Mouse (Mus musculus): ENCODE measurements at regions not wholly inside any gene's neighbourhood (a gene's known extent, or its start where the extent isn't known, plus 50 kb on each side); places are given as distances from the start of the nearest gene placed in this dataset.

DNA sequence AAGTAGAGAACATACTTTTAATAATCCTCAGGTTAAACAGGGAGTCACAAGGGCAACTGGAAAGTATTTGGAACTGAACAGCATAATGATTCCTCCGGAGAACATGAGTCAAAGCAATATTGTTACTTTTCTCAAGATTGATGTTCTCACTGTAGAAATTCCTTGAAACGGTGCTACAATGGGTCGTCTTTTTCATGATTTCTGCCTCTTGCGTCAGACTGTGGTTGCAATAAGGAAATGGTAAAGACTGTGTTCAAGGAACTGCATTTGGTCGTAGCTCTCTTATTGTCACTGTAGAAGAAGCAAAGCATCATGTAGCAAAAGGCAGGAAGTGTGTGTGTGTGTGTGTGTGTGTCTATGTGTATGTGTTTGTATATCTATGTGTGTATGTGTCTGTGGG is 294.6 kb upstream of the Actbl2 start:
- no peak for TF ChIP-seq MAX (IDR thresholded peaks at IDR 0.05; ENCODE audit: low read depth)
- TF ChIP-seq CEBPB (IDR thresholded peaks at IDR 0.05; ENCODE audit: insufficient read depth, poor library complexity, severe bottlenecking) = peak; percentile 98
- no peak for TF ChIP-seq POLR2A (IDR thresholded peaks at IDR 0.05; ENCODE audit: insufficient read length, low read depth)
- no peak for TF ChIP-seq USF1 (IDR thresholded peaks at IDR 0.05; ENCODE audit: low read depth)
- no peak for TF ChIP-seq MYOG (IDR thresholded peaks at IDR 0.05; ENCODE audit: control insufficient read depth in 1 of 3, insufficient read depth in 1 of 3, insufficient read length in 2 of 3, low read depth in 2 of 3)

Measured in myocyte (in vitro differentiated cells).